Mouse (Mus musculus): ENCODE data around the gene Amer1. TPM values are rescaled to one million over a fixed set of nuclear protein-coding genes. Genes with fewer than 3 reads are reported as not detected.

The Amer1 gene
- 1.4 TPM for polyA plus RNA-seq (2015; fragmentation: Illumina TruSeq; extraction: RNeasy Lipid Tissue Mini Kit (QIAGEN cat#74804); ENCODE audit: insufficient read depth, low read depth, low replicate concordance)

DNA sequence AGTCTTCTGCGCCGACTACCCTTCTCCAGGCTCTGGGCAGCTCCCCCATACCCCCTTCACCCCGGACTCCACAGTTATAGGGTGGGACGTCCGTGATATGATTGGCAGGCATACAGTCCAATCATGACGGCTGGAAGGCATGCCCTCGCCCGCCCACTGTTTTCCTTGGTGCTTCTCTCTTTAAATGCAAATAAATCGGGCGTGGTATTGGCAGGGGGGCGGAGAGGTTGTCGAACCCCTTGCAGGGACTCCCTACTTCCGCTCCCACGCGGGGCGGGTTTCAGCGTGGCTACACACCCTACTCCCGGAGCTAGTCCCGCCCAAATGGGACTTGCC lies at the start of gene Amer1:
Gene Amer1, minus strand, starts transcription at position 97 of the 336 bp plus-strand sequence.

Other genes starting within 250 kb of the Amer1 start
- 3.0 TPM for gene Arhgef9, start 248.0 kb downstream of the Amer1 start, polyA plus RNA-seq (2015; fragmentation: Illumina TruSeq; extraction: RNeasy Lipid Tissue Mini Kit (QIAGEN cat#74804); ENCODE audit: insufficient read depth, low read depth, low replicate concordance)
- gene Asb12, start 113.1 kb upstream of the Amer1 start, polyA plus RNA-seq (2015; fragmentation: Illumina TruSeq; extraction: RNeasy Lipid Tissue Mini Kit (QIAGEN cat#74804); ENCODE audit: insufficient read depth, low read depth, low replicate concordance) = not detected
- gene Pfn5, start 113.2 kb upstream of the Amer1 start, polyA plus RNA-seq (2015; fragmentation: Illumina TruSeq; extraction: RNeasy Lipid Tissue Mini Kit (QIAGEN cat#74804); ENCODE audit: insufficient read depth, low read depth, low replicate concordance) = not detected
- 1.1 TPM for gene Zc4h2, start 213.6 kb upstream of the Amer1 start, polyA plus RNA-seq (2015; fragmentation: Illumina TruSeq; extraction: RNeasy Lipid Tissue Mini Kit (QIAGEN cat#74804); ENCODE audit: insufficient read depth, low read depth, low replicate concordance)

Measured in pancreas, adult 10 weeks (tissue).